Mouse (Mus musculus): ENCODE measurements around the gene Mpeg1.
A peak's percentile ranks its signal among the peaks of the same experiment; 100 is the strongest.

Mpeg1 gene

GRCm38 (mm10) chr19:12465530-12466144 lies 5.1 kb downstream of the Mpeg1 start:
- no peak for DNase-seq (ENCODE audit: low spot score in 2 of 2)

- DNase-seq (ENCODE audit: low spot score in 2 of 2) = peak in 1 of 2 experiments; percentile 51
Measured at GRCm38 (mm10) chr19:12466204-12466603, 5.6 kb downstream of the Mpeg1 start.

- peak in 1 of 2 experiments; percentile 42 for DNase-seq (ENCODE audit: low spot score in 2 of 2)
Measured at GRCm38 (mm10) chr19:12467436-12467835, 6.9 kb downstream of the Mpeg1 start.

GRCm38 (mm10) chr19:12471866-12472265 lies 11.3 kb downstream of the Mpeg1 start:
- DNase-seq (ENCODE audit: low spot score in 2 of 2) = no peak

GRCm38 (mm10) chr19:12472381-12472976 lies 11.9 kb downstream of the Mpeg1 start:
- no peak for DNase-seq (ENCODE audit: low spot score in 2 of 2)

- no peak for DNase-seq (ENCODE audit: low spot score in 2 of 2)
Measured at GRCm38 (mm10) chr19:12473201-12473641, 12.6 kb downstream of the Mpeg1 start.

GRCm38 (mm10) chr19:12473951-12474350 lies 13.4 kb downstream of the Mpeg1 start:
- no peak for DNase-seq (ENCODE audit: low spot score in 2 of 2)

GRCm38 (mm10) chr19:12475380-12476250 lies 15.0 kb downstream of the Mpeg1 start:
- DNase-seq (ENCODE audit: low spot score in 2 of 2) = peak in 1 of 2 experiments; percentile 11

- peak; percentile 18 to 33 for DNase-seq (ENCODE audit: low spot score in 2 of 2)
Measured at GRCm38 (mm10) chr19:12476721-12477270, 16.2 kb downstream of the Mpeg1 start.

- DNase-seq (ENCODE audit: low spot score in 2 of 2) = no peak
Measured at GRCm38 (mm10) chr19:12478369-12478768, 17.8 kb downstream of the Mpeg1 start.

GRCm38 (mm10) chr19:12483782-12484181 lies 23.2 kb downstream of the Mpeg1 start:
- DNase-seq (ENCODE audit: low spot score in 2 of 2) = no peak

GRCm38 (mm10) chr19:12484210-12484609 lies 23.6 kb downstream of the Mpeg1 start:
- DNase-seq (ENCODE audit: low spot score in 2 of 2) = no peak

GRCm38 (mm10) chr19:12485223-12485622 lies 24.6 kb downstream of the Mpeg1 start:
- no peak for DNase-seq (ENCODE audit: low spot score in 2 of 2)

GRCm38 (mm10) chr19:12485631-12486030 lies 25.1 kb downstream of the Mpeg1 start:
- DNase-seq (ENCODE audit: low spot score in 2 of 2) = no peak

GRCm38 (mm10) chr19:12486875-12487274 lies 26.3 kb downstream of the Mpeg1 start:
- DNase-seq (ENCODE audit: low spot score in 2 of 2) = no peak

GRCm38 (mm10) chr19:12487511-12488204 lies 27.1 kb downstream of the Mpeg1 start:
- no peak for DNase-seq (ENCODE audit: low spot score in 2 of 2)

GRCm38 (mm10) chr19:12488205-12488966 lies 27.8 kb downstream of the Mpeg1 start:
- DNase-seq (ENCODE audit: low spot score in 2 of 2) = peak; percentile 25 to 61

- DNase-seq (ENCODE audit: low spot score in 2 of 2) = no peak
Measured at GRCm38 (mm10) chr19:12488969-12489674, 28.5 kb downstream of the Mpeg1 start.

GRCm38 (mm10) chr19:12489675-12490570 lies 29.3 kb downstream of the Mpeg1 start:
- no peak for DNase-seq (ENCODE audit: low spot score in 2 of 2)

Data from thymus, postnatal 10 days (tissue).